Mouse (Mus musculus) heart, adult 9 months (tissue): ENCODE measurements around the gene Nkx2-5.
A peak's percentile ranks its signal among the peaks of the same experiment; 100 is the strongest.

Experiments used
- DNase-seq, 2 experiments: peaks; one replicate each; pipeline ENCODE4 v3.0.0; 2022; ENCODE audit warnings: low spot score in 2 of 2

Gene Nkx2-5

DNA sequence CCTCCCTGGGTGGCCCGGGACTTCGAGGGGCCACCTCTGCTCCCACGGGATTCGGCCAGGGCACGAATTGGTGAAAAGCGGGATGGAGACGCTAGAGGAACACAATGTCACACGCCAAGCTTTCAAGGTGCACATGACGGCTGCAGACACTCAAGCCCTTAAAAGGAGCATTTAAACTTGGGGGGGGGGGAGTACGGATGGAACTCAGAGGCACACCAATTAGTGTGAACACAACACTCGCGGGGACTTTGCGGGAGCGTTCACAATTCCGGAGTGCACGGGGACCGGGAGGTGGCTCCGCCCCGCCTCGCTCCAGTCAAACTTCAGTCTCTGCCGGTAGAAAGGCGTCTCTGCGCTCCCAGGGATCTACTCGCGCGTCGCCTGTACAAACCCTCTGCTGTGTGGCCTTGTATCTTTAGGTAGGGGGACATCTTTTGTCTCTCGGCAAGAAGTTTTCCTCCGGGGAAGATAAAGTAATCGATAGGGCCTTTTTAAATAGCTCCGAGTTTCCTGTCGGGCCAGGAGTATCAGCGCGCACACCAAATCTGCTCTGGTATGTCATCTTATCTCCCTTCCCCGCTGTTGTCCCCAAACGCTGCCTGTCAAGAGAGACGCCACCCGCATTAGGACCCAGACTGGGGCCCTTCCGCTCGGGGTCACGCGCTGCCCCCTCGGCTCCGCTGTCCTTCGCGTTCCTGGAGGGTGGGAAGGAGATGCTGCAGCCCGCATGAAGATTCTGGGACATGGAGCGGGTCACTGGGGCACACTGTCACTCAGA is 5.7 kb upstream of the Nkx2-5 start:
- peak in 1 of 2 experiments; percentile 35 for DNase-seq

DNA sequence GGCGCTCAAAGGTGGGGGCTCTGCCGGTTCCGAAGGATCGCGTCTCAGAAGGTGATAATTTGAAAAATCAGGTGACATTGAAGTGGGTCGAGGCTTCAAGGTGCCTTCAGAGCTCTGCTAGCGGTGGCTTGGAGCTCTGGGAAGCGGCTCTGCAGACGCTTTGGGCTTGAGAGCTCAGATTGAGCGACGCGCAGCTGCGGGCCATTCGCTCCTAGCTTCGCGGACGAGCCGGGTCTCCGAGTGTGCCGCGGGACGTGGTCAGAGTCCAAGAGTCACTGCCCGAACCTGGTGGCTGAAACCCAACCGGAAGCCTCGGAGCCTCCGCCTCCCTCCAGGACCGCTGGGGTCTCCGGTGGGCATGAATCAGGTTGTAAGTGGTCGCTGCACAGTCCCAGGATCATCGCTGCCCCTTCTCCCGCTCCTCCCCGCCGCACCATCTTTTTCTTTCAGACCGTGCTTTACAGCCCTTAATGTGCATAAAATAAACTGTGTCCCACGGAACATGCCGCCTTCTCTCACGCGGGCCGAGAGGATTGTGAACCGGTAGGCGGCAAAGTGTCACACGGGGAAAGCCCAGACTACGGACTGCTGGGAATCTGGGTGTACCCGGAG is 5.0 kb upstream of the Nkx2-5 start:
- no peak for DNase-seq

DNA sequence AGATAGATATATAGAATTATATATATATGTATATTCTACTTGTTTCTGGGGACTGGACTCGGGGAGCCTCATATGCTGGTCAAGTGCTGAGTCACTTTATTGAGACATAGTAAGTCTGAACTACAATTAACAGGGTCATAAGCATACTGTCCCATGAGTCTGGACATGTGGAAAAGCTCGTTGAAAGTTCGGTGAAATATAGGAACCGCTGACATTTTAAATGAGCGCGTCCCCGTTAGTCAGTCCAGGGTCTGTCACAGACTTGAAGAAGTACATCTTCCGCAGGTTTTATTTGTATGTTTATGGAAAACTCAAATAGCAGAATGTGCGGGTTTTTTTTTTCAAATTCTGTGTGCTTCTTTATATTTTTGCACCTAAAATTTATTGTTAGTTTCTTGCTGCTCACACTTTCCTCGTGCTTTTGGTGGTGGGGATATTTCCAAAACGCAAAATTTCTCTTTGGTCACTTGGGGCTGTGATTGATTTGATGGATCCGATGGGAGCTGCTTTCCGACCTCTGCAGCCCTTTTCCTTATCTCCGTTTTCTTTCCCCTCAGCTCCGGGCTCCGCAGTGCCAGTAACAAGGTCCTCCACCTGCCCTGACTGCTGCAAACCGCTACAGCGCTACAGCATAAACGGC is 4.4 kb upstream of the Nkx2-5 start:
- DNase-seq, result no peak

DNA sequence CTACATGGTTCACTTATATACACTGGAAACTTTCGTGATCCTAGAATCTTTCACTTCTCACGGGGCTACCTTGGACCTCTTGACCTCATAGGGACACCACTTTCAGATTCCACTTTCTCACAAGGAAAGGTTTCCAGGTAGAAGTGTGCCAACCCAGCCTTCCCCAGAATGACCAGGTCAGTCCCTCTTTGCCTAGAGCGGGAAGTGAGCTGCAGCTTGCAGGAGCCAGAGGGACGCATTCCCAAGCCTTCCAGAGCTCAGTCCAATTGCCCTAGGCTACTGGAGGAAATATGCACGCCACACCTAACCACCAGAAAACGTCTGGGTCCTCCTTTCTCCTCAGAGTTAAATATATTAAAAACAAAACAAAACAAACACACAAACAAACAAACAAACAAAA is 3.4 kb upstream of the Nkx2-5 start:
- no peak for DNase-seq

DNA sequence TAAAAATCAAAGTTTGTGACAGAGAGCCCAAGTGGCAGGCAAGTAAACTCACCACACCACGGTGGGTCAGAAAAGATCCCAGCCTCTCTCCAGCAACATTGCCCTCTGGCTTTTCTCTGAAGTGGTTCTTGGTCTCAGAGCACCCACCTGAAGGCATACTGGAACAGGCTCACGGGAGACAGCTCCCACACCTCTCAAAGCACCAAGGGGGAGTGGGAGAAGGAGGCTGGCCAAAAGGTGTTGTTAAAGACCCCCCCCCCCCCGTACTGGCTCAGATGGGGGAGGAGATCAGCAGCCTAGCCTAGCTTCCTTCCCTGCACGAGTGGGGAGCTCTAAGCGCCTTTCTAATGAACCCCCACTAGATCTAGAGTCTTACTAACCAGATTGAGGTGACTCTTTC is 3.0 kb upstream of the Nkx2-5 start:
- no peak for DNase-seq

DNA sequence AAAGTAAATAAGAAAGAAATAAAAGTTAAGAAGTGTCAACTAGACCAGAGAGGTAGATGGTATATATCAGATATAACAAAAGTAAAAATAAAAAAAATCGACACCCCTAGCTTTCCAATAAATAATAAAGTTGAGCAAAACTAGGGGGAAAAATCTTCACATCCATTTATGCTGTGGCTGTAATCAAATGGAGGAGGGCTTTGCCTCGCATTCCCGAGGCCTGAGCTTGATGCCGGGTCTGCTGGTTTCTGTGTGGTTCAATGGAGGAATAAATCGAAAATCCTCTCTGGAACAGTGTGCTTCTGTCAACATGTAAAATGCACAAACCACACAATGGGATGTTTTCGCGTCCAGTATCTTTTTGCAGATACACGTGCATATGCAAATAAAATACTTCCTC is 1.6 kb upstream of the Nkx2-5 start:
- no peak for DNase-seq

DNA sequence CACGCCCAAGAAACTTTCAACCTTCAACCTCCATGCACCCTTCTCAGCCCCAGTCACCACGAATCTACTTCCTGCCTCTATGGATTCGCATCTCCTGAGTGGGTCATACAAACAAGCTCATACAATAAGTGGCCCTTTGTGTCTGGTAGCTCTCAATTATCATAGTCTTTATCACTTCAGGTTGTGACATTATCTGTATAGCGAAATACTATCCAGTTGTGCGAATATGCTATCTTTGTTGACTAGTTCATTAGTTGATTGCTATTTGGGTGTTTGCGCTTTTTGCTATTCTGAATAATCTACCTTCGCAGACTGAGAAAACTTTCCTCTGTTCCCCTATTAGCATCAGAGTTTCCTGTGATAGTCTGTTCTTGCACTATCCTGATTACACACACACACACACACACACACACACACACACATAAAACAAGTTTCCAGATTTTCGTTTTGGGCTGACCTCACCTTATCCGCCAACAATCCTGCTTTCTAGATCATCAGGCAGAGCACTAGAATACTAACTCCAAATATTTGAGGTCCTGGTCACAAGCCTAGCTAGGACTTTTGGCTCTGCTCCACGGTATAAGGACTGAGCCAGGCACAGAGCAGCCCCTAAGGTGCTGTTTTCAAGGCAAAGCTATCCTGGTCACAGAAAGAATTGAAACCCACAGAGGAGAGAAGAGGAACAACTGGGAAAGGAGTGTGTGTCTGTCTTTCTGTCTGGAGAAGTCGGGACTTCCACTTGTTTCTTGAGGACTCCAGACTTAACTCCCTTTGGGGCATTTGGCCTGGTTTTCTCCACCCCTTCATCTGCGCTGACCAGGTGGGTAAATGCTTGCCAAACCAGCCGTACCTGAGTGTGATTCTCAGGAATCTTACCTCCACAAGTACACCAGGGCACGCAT is 591 bp upstream of the Nkx2-5 start:
- DNase-seq, result no peak

DNA sequence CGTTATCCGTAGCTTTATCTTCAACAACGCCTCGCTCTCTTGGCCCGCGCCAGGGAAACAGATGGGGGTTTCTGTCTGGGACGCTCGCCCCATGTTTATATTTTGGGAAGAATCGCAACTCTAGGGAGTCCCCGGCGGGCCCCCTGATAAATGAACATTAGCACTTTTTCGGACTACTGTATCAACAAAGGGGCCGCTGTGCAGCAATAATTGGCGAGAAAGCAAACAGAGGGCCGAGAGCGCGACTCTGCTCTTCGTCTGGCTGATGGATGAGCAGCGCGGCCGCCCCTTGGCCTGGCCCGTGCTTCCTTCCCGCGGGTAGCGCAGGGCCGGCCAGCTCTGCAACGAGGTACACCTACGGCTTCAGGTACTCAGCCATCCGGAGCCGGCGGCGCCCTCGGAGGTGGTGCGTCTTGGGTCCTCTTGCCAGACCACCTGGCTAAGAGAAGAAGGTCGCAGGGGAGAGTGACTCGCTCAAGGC is 398 bp downstream of the Nkx2-5 start:
- no peak for DNase-seq

DNA sequence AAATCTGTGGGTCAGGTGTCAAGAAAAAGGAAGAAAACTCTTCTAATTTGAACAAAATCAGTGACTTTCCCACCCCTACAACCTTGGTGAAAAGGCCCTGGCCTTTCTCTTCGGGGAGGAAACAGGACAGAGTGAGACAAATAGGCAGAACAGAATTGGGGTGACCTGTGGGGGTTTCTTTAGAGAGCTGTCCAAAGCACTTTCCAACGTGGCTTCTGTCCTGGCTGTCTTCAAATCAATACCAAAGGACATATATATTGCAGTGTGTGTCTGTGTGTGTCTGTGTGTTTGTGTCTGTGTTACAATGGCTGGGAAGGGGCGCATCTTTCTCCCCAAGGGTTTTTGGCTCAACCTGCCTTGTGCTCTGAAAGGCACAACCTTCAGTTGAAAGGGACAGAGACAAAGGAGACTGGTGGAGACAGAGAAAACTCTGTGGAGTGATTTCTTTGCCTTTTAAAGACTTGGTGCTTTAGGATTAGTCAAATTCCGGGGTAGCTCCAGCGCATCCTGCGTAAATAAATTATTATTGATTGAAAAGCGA is 1.0 kb downstream of the Nkx2-5 start:
- DNase-seq, result no peak

DNA sequence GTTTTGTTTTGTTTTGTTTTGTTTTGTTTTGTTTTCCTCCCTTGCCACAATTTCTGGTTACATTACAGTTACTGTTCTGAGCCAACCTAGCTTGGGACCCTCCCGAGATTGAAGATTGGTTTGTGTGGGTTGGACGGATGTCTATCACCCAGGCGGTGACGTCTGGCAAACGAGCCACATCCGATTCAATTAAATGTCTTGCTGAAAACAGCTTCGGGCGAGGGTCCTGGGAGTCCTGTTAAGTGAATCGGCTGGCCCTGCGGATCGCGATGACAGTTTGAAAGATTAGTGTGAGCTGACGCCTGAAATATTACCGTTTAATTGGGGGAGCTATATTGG is 1.6 kb downstream of the Nkx2-5 start:
- DNase-seq, result no peak

DNA sequence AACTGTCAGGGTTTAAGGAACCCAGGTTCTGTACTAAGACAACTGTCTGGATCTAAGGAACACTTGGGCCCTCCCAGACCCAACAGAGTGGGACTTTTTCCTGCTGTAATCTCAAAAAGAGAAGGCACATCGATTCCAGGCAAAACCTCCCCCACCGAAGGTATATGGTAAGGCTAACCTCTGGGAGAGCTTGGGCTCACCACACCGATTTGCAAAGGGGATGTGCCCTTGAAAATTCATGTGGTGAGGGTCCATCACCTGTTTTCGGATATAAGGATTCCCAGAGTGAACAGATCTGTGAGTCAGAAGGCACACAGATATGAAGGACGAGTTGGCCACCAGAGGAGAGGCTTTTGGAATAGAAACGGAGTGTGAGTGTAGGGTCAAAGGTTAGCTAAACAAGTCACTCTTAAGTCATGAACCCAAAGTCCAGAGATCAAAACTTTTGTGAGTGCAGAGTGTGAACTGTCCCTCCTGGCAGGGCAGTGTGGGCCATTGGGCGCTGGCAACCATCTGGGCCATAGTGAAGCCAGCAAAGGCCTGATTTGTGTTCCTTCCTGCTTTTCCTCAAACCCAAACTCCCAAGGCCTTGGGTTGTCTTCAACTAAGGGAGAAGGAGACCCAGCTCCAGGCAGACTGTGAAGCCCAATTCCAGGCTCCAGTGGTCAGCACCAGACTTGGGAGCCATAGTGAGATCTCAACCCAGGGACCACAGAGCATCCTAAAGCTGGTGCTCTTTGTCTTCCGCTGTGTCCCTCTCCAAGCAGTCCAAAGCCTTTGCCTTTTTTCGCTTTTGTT is 2.2 kb downstream of the Nkx2-5 start:
- DNase-seq, result no peak

DNA sequence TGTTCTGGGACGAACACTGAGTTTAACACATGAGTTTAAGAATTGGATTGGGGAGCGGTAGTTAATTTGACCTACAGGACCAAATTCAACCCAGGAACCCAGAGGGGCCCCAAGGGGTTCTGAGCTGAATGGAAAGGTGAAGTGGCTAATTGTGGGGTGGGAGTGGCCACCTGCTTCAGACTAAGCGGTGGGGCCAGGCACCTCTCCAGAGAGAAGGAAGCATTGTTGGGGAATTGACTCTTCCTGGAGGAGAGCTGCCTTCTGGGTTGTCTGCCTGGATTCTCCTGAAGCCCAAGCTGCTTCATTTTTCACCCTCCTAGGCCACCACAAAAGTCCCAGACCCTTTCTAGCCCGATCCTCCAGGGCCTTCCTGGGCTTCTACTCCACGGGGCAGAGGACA is 2.8 kb downstream of the Nkx2-5 start:
- DNase-seq, result no peak

DNA sequence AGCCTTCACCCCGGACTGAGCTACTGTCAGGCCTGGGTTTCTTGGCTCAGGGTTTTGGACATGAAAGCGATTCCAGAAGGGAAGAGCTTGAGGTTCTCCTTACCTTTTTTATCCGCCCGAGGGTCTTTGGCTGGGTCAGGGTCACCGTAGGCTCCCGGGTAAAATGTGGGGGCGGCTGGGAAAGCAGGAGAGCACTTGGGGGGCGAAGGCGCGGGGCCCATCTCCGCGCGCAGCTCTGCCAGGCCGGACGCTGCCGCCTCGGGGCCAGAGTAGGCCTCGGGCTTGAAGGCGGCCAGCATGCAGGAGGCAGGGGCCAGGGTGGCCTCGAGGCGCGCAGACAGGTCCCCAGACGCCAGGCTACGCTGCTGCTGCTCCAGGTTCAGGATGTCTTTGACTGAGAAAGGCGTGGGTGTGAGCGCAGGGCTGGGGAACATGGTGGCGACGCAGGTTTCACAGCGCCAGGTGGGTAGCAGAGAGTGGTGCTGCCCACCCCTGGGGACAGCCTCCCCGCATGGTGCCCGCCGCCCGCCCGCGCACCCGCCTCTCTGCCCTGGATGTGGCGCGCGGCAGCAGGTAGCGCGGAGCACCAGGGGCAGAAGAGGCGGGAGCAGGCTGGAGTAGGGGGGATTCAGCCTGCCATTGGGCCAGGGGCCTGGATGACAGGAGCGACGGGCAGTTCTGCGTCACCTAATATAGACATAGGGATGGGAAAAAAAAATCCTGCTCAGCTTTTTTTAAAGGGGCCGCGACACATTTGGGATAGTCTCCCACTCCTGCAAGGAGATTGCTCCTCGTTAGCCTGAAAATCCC is 3.7 kb downstream of the Nkx2-5 start:
- peak; percentile 73 to 74 for DNase-seq

DNA sequence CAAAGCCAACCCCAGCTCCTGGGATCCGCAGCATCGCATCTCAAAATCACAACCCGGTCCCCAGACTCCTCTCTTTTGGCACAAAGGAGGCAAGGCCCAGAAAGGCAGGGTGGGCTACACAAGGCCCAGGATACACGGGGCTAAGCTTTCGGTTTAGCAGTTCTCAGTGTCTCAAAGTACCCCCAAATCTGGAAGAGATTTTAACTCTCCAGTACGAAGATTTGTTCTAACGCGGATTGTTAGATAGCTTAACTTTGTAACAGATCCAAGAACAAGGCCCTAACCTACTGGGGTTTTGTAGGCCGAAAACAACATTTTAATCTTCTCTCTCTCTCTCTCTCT is 4.4 kb downstream of the Nkx2-5 start:
- DNase-seq, result no peak

DNA sequence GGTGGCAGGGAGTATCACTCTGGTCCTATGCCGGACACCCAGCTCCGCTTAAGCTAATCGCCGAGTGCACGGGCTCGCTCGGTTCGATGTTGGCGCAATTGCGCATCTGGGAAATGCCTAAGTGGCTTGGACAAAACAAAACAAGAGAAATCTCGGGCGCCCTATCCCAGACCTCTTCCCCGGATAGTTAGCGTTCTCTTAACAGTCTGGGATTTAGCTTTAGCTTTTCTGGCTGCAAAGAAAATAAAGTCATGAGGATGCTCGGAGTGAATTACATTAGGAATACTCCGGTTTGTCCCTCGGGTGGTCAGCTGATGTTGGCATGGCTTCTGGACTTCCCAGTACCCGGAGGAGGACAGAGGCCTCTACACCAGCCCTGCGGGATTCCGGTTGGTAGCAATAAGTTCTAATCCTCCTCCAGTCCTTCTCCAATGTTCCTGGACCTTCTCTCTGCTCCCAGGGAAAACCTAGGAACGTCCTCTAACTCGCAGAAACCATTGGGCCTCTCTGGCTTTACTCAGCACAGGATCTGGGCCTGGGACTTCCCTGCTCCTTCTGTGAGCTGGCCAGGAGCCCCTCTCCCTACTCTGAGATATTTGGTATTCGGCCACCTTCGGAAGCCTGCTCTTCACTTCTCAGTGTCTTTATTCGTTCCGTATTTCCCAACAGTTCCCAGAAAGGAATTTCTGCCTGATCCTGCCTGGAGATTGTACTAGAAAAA is 4.9 kb downstream of the Nkx2-5 start:
- no peak for DNase-seq

DNA sequence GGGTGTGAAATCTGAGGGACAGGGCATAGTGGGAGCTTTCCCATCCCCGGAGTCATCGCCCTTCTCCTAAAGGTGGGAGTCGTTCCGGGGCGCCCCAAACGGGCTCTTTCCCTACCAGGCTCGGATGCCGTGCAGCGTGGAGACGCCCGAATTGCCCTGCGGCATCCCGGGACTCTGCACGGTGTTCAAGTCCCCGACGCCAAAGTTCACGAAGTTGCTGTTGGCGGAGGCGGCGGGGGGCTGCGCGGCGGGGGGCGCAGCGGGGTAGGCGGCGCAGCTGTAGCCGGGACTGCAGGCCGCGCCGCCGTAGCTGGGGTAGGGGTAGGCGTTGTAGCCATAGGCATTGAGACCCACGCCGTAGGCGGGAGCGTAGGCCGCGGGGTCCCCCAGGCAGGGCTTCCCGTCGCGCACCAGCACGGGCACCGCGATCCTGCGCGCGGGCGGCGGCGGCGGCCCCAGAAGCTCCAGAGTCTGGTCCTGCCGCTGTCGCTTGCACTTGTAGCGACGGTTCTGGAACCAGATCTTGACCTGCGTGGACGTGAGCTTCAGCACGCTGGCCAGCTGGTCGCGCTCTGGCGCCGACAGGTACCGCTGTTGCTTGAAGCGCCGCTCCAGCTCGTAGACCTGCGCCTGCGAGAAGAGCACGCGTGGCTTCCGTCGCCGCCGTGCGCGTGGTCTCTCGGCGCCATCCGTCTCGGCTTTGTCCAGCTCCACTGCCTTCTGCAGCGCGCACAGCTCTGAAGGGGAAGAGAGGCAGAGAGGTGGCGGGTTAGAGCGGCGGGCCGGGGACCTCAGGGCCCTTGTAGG is 5.7 kb downstream of the Nkx2-5 start:
- DNase-seq, result no peak

DNA sequence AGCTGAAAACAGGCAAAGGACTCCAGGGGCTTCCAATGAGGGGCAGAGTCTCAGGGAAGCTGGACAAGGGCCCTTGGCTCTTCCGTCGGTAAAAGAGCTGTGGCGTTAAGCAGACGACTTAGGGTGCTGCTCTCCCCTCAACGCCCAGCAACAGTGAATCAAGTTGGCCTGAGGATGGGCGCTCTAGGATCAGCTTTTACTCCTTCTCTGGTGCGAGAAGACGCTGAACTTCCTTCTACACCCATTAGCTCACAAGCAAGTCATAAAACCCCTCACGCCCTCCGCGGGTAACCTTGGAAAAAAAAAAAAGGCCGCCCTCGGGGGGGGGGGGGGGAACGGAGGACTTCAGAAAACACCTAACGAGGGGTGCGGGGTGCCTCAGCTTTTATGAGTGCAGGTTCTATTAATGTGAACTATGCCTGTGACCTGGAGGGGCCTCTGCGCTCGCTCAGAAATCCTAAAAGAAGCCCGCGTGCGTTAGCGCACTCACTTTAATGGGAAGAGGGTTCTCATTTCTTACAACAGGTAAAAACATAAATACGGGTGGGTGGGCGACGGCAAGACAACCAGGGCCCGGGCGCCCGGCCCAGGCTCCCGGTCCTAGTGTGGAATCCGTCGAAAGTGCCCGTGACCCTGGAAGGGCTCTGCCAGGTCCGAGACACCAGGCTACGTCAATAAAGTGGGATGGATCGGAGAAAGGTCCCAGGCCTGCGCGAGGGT is 6.5 kb downstream of the Nkx2-5 start:
- DNase-seq, result no peak

DNA sequence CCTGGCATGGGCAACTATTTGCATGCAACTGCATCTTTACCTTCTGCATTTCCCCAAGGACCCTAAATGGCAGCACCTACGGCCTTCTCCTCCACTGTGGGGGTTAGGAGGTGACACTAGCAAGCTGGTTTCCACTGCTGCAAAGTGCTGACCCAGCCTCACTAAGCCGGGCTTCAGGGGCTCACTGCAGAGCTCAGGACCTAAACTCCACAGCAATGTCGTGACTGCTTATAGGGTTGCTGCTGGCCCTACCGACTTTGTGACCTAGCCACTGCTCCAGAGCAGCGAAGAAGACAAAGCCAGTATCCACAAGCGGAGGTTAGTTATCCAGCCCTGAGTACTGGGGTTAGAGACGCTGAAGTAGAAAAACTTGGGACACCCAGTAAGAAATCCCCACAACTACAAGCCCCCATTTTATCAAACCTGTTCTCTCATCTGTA is 7.2 kb downstream of the Nkx2-5 start:
- no peak for DNase-seq
